Mouse (Mus musculus) stomach, embryonic 14.5 days (tissue): Measurements from ENCODE around the gene Rnf185. TPM values are rescaled to one million over a fixed set of nuclear protein-coding genes. Genes with fewer than 3 reads are reported as not detected.
A peak's percentile ranks its signal among the peaks of the same experiment; 100 is the strongest.

Experiments
- ATAC-seq: fragments of 200-750 bp; cut with Nextera tagmentation; 2 replicates; pipeline ENCODE4 v1.8.0; 2017; ENCODE audit warnings: low read depth, moderate TSS enrichment; ENCODE audit not compliant: insufficient number of reproducible peaks, insufficient read depth, low FRiP score
- H3K27ac ChIP-seq: fragments of 300-500 bp; sonication (generic); 2 replicates; pipeline ENCODE4 v1.5.1; 2014; ENCODE audit warnings: mild to moderate bottlenecking, low read length, moderate library complexity, mixed read lengths
- H3K27me3 ChIP-seq: fragments of 300-500 bp; sonication (generic); 2 replicates; pipeline ENCODE4 v1.6.1; 2014; ENCODE audit warnings: low read length, control low read depth, mixed read lengths; ENCODE audit not compliant: control insufficient read depth, insufficient read depth
- H3K36me3 ChIP-seq: fragments of 300-500 bp; sonication (generic); 2 replicates; pipeline ENCODE4 v1.6.1; 2014; ENCODE audit warnings: mild to moderate bottlenecking, control low read depth, low read length, moderate library complexity, mixed read lengths; ENCODE audit not compliant: control insufficient read depth, insufficient read depth
- H3K4me1 ChIP-seq: fragments of 300-500 bp; sonication (generic); 2 replicates; pipeline ENCODE4 v1.6.1; 2014; ENCODE audit warnings: low read length, control low read depth, mixed read lengths; ENCODE audit not compliant: control insufficient read depth, insufficient read depth
- H3K4me2 ChIP-seq: fragments of 300-500 bp; sonication (generic); replicated peaks from 2 replicates; pipeline ENCODE4 v1.6.1; 2014; ENCODE audit warnings: low read depth, low read length, control low read depth
- H3K4me3 ChIP-seq: fragments of 300-500 bp; sonication (generic); 2 replicates; pipeline ENCODE4 v1.5.1; 2014; ENCODE audit warnings: low read depth, low read length, control low read depth
- H3K9ac ChIP-seq: fragments of 300-500 bp; sonication (generic); replicated peaks from 2 replicates; pipeline ENCODE4 v1.6.1; 2014; ENCODE audit warnings: low read depth, mild to moderate bottlenecking, control low read depth, low read length, moderate library complexity, mixed read lengths
- H3K9me3 ChIP-seq: fragments of 300-500 bp; sonication (generic); 2 replicates; pipeline ENCODE4 v1.6.1; 2016; ENCODE audit warnings: low read depth, low read length, control low read depth; ENCODE audit not compliant: control insufficient read depth
- WGBS: fragments of 180-500 bp; shearing (Covaris S2); extraction: QIAGEN DNeasy Blood & Tissue Kit; methylation state at CpG from one replicate; pipeline ENCODE4 v1.1.7; 2014; 5-methylcytosine and 5-hydroxymethylcytosine counted together
- polyA plus RNA-seq: library from polyadenylated mRNA; unstranded; fragments of >200 nt; fragmentation: Nextera tagmentation; extraction: Ambion mirVana; gene quantifications from 2 replicates; pipeline ENCODE4 v1.2.1, GENCODE M21; 2014

Gene Rnf185
- polyA plus RNA-seq, 1 experiment from 2014 or later, result 34.2 TPM

DNA sequence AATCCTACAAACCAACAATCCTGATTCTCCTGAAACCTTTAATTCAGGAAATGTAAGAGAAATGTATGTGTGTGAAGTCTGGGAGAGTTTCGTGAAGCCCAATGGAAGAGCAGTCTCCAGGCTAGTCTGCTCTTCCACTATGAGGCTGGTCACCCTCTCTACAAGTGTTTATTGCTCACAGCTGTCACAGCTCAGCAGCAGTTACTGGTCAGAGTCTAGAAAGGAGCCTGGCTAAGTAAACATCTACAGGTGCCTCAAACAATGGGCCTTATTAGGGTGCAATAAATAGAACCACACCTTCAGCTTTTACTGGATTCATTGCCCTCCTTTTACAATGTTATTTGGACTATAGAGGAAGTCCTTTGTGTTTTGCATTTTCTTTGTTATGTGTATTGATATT is 53.8 kb downstream of the Rnf185 start:
- Histone ChIP-seq H3K4me3 (no peak overlapping the region), H3K4me2 (no peak overlapping the region), H3K9me3 (no peaks in the 10 kb centered on the region), H3K27me3 (no peaks in the 10 kb centered on the region), H3K36me3 (no peaks in the 10 kb centered on the region; the same call in 1 of the 2 replicates), H3K4me1 (no peaks in the 10 kb centered on the region), H3K9ac (no peak overlapping the region), H3K27ac (no peak overlapping the region)
- 62% methylated on average over 1 of the region's 1 CpGs for WGBS
- 0 out of 2 replicates have a peak, but pooled peaks have one; percentile 56 for ATAC-seq

DNA sequence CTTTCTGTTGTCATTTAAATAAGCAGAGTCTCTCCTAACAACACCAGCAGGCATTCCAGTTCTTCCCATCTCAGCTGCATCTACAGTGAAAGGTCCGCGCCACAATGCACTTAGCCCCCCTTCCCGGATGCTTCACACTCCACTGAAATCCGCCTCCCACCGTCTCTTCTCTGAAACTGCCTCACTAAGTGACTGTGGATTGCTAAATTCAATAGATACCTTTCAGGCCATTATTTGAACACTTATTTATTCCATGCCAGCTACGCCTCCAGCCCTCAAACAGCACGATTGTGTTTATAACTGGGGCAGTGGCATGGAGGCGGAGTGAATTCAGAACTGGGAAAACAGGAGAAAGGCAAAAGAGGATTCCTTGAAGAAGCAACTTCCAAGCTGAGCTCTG is 55.6 kb downstream of the Rnf185 start:
- 74% methylated on average over 8 of the region's 8 CpGs for WGBS
- no peak overlapping the region for H3K4me3 ChIP-seq
- no peaks in the 10 kb centered on the region for H3K4me1 ChIP-seq
- no peak overlapping the region for H3K9ac ChIP-seq
- no peak for ATAC-seq
- H3K9me3 ChIP-seq, result no peaks in the 10 kb centered on the region
- no peaks in the 10 kb centered on the region for H3K27me3 ChIP-seq
- H3K4me2 ChIP-seq, result no peak overlapping the region
- no peaks in the 10 kb centered on the region; the same call in 1 of the 2 replicates for H3K36me3 ChIP-seq
- H3K27ac ChIP-seq, result no peak overlapping the region

DNA sequence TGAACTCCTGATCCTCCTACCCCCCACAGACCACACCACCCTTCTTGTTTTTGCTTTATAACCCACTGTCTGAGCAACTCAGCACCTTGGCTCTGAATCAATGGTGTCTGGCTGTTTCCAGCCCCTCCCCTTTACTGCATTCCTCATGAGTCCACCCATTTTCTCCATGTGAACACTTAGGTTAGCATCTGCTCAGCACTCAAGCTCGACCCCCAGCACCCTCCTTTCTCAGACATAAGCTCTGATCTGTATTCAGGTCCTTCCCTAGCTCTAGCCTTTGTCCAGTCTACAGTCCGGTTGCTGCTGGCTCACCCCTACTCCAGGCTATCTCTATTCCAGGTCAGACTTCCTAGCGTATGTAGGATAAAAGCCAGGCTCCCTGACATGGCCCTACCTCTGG is 56.1 kb downstream of the Rnf185 start:
- ATAC-seq, result no peak
- no peak overlapping the region for H3K27ac ChIP-seq
- no peaks in the 10 kb centered on the region for H3K4me1 ChIP-seq
- peaks cover 3% of the 10 kb centered on the region for H3K36me3 ChIP-seq
- no peaks in the 10 kb centered on the region for H3K27me3 ChIP-seq
- H3K4me2 ChIP-seq, result no peak overlapping the region
- H3K9ac ChIP-seq, result no peak overlapping the region
- no peaks in the 10 kb centered on the region for H3K9me3 ChIP-seq
- WGBS, result 83% methylated on average over 3 of the region's 3 CpGs
- no peak overlapping the region for H3K4me3 ChIP-seq

DNA sequence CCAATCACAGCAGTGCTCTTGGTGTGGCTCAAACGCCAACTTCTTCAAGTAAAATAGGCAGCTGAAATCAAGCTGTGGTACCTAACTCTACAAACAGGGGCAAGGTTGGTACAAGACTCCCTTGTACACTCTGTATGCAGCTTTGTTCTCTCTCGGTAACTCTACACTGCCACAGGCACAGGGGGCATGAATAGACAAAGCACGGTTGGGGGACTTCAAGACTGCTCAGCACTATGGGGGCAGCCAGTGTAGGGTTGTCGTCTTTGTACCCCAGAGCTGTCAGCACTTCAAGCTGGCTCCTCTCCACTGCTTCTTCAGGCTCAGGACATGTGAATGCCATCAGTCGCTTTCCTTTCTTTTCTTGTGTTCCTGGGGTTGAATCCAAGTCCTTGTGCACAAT is 57.6 kb downstream of the Rnf185 start:
- WGBS, result 70% methylated on average over 5 of the region's 5 CpGs
- H3K36me3 ChIP-seq, result peaks cover 4% of the 10 kb centered on the region
- no peak overlapping the region for H3K4me3 ChIP-seq
- no peaks in the 10 kb centered on the region for H3K4me1 ChIP-seq
- H3K9me3 ChIP-seq, result no peaks in the 10 kb centered on the region
- ATAC-seq, result no peak
- H3K27me3 ChIP-seq, result no peaks in the 10 kb centered on the region
- no peak overlapping the region for H3K4me2 ChIP-seq
- H3K27ac ChIP-seq, result no peak overlapping the region
- no peak overlapping the region for H3K9ac ChIP-seq

DNA sequence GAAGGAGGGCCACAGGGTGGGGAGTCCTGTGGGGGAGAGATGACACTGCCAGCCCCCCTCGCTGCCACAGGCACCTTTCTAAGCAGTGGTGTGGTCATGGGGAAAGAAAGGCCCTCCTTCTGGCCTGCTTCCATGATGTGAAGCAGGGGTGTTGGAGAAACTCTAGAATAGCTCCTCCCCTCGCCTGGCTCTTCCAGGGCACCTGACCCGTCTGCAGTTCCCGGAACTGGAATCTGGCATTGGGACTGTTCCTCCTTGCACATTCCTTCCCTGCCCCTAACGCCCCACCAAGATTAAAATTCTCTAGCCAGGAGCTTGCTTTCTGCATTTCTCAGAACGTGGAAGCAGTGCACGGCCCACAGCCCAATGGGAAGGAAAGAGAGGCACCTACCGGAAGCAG is 59.6 kb downstream of the Rnf185 start:
- Histone ChIP-seq H3K9me3 (no peaks in the 10 kb centered on the region), H3K27ac (no peak overlapping the region), H3K4me1 (no peaks in the 10 kb centered on the region), H3K9ac (no peak overlapping the region), H3K27me3 (no peaks in the 10 kb centered on the region), H3K4me2 (no peak overlapping the region), H3K4me3 (no peak overlapping the region), H3K36me3 (peaks cover 4% of the 10 kb centered on the region)
- 66% methylated on average over 8 of the region's 8 CpGs for WGBS
- no peak for ATAC-seq

DNA sequence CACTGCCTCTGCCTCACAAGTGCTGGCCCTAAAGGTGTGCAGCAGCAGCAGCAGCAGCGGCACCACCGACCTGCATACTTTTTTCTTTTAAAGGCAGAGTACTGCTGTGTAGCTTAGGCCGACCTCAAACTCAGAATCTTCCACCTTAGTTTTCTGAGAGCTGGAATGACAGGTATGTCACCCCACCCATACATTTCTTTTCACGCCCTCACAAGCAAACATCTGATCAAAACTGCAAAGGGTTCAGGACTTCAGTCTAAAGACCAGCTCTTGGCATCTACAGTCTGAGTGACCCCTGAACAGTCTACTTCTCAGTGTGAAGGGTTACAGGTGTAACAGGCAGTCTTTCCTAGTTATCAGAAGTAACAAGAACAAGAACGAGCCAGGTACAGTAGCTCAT is 61.4 kb downstream of the Rnf185 start:
- Histone ChIP-seq H3K36me3 (peaks cover 4% of the 10 kb centered on the region), H3K9me3 (no peaks in the 10 kb centered on the region), H3K4me1 (no peaks in the 10 kb centered on the region), H3K27me3 (no peaks in the 10 kb centered on the region), H3K27ac (peak overlapping the region; percentile 15; the same call in 1 of the 2 replicates), H3K9ac (no peak overlapping the region), H3K4me3 (no peak overlapping the region), H3K4me2 (no peak overlapping the region)
- 62% methylated on average over 5 of the region's 5 CpGs for whole genome bisulfite sequencing
- ATAC-seq, result no peak

DNA sequence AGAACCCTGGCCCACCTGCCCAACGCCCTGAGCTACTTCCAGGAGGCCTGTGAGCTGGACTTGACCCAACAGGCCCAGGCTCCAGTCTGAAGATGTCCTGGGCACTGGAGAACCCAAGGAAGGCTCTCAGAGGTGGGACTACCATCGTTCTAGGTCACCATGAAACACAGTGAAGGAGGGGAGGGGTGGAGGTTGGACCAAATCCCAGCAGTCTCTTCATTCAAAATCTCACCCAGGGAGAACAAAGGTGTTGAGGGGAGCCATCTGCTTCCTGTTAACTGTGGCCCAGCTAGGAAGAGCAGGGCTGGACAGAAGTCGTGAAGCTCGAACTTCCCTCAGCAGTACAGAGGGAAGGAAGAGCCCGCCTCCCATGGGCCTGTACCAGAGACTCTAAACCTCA is 62.2 kb downstream of the Rnf185 start:
- Histone ChIP-seq H3K27me3 (no peaks in the 10 kb centered on the region), H3K27ac (no peak overlapping the region), H3K4me3 (no peak overlapping the region), H3K4me2 (no peak overlapping the region), H3K4me1 (no peaks in the 10 kb centered on the region), H3K9ac (no peak overlapping the region), H3K36me3 (peaks cover 4% of the 10 kb centered on the region), H3K9me3 (no peaks in the 10 kb centered on the region)
- ATAC-seq, result no peak
- 70% methylated on average over 5 of the region's 5 CpGs for WGBS

DNA sequence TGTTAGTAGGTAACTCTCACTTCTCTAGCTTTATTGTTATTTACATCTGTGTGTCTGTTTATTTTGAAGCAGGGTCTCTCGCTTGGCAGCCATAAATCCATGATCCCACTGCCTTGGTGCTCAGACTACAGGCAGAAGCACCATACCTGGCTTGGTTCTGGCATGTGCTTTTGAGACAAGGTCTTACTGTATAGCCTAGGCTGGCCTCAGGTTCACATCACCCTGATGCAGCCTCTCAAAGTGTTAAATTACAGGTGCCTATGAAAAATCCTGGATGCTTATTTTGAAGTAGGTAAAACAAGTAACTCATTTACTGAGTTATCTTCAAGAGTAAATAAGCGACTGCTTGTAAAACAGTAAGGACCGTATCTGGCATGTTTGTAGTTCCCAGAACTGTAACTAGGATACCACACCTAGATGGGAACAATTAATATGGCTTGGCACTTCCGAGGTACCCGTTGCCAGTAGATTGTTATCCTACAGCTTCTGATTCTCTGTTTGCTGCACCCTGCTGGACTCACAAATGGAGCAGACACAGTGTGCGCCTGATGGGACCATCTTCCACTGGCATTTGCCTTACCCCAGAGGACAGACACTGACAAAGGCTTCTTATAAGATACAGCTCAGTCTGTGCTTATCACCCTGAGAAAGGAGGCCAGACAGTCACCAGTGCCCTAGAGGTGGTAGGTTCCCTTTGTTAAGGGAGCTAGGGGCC is 64.5 kb downstream of the Rnf185 start:
- no peaks in the 10 kb centered on the region for H3K27me3 ChIP-seq
- peaks cover 9% of the 10 kb centered on the region for H3K36me3 ChIP-seq
- H3K4me1 ChIP-seq, result no peaks in the 10 kb centered on the region
- no peak overlapping the region for H3K4me2 ChIP-seq
- no peak overlapping the region for H3K9ac ChIP-seq
- H3K4me3 ChIP-seq, result no peak overlapping the region
- ATAC-seq, result no peak
- no peak overlapping the region for H3K27ac ChIP-seq
- 75% methylated on average over 6 of the region's 6 CpGs for WGBS
- H3K9me3 ChIP-seq, result no peaks in the 10 kb centered on the region

DNA sequence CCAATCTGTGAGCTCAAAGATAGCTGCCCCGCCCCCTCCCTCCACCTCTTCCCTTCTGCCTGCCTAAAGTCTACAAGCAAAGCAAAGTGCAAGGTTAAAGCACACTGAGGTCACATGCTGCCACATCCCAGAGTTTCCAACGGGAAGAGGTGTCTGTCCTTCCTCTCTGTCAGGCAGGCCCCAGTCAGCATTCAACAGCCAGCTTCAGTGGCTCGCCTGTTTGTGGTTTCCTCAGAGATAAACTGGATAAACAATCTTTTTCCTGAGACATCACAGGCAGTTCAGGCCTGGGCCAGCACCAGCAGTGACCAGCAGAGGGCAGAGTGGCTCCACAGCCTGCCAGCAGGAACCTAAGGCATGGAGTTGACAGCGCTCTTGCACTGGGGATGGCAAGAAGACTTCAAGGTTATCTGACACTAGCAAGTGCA is 65.2 kb downstream of the Rnf185 start:
- peaks cover 9% of the 10 kb centered on the region for H3K36me3 ChIP-seq
- ATAC-seq, result peak; percentile 79; the same call in 1 of the 2 replicates
- H3K9ac ChIP-seq, result no peak overlapping the region
- H3K27ac ChIP-seq, result no peak overlapping the region
- no peaks in the 10 kb centered on the region for H3K27me3 ChIP-seq
- H3K4me2 ChIP-seq, result no peak overlapping the region
- H3K9me3 ChIP-seq, result no peaks in the 10 kb centered on the region
- H3K4me3 ChIP-seq, result no peak overlapping the region
- 13% methylated on average over 4 of the region's 4 CpGs for WGBS
- no peaks in the 10 kb centered on the region for H3K4me1 ChIP-seq
